Comparison of ENCODE assay signal across 18 mouse cellular contexts in the genomic region with DNA sequence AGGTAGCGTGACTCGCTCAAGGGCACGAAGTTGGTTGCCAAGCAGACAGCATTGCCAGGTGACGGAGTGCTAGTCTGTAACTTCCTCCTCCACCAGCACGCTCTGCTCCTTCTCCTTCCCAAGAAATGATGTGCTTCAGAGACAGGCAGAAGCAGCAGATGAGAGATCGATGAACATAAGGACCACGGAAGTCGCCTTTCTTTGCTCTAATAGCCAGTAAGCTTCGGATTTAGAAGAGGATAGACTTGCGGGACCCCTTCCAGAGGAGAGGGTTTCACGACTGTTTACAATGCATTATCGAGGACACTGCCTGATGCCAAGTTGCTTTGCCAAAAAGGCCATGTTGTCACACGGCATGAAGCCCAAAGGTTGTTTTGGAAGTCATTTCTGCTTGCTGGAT.
DNase-seq lines count a peak whose midpoint lies in the region; ATAC-seq and TF ChIP-seq lines count a peak whose summit lies in the region.
"Had no signal": no experiment of that assay in that cellular context is flagged by ENCODE, and none has a peak within 500 bp of the region (broad histone marks: within the 10 kb centered on the region; RNA-seq: fewer than 3 reads in every experiment).

No protein-coding gene starts in this region.

- no peaks in the 10 kb centered on the region; the same call in 1 of the 2 replicates for H3K4me1 ChIP-seq in midbrain, postnatal 0 days (ENCODE audit: insufficient read depth, low read length)
- H3K4me1 ChIP-seq in midbrain, embryonic 13.5 days (replicated peaks) = no peaks in the 10 kb centered on the region; the same call in 1 of the 2 replicates
- H3K4me1 ChIP-seq: forebrain, embryonic 10.5 days; midbrain, embryonic 12.5 days had no signal

- peak; percentile 79 for DNase-seq in heart, adult 11 months
- no peak for DNase-seq in heart, postnatal 10 days
- peak; percentile 51 for DNase-seq in midbrain, postnatal 0 days (ENCODE audit: low spot score)
- DNase-seq in cerebellum, postnatal 14 days = peak; percentile 82 to 90
- no peak for DNase-seq in kidney, adult 8-10 months
- DNase-seq: gastrocnemius, postnatal 25 days; kidney, adult 18-20 months; kidney, postnatal 14 days; lung, adult 18-20 months; lung, postnatal 36 days; retina, postnatal 1 day; right cerebral cortex, postnatal 4 days had no signal

- H3K27ac ChIP-seq in midbrain, postnatal 0 days (ENCODE audit: low read depth, low read length) = no peak overlapping the region
- H3K27ac ChIP-seq in midbrain, embryonic 13.5 days = no peak overlapping the region
- H3K27ac ChIP-seq: forebrain, embryonic 10.5 days; midbrain, embryonic 12.5 days had no signal

- no peak overlapping the region for H3K4me3 ChIP-seq in midbrain, postnatal 0 days (ENCODE audit: low read depth, low read length)
- no peak overlapping the region for H3K4me3 ChIP-seq in midbrain, embryonic 13.5 days (replicated peaks)
- H3K4me3 ChIP-seq: forebrain, embryonic 10.5 days; midbrain, embryonic 12.5 days had no signal

- H3K4me2 ChIP-seq in midbrain, postnatal 0 days (ENCODE audit: low read depth, low read length, poor library complexity, severe bottlenecking) = no peak overlapping the region
- no peak overlapping the region for H3K4me2 ChIP-seq in midbrain, embryonic 13.5 days (replicated peaks)
- H3K4me2 ChIP-seq: heart, embryonic 11.5 days; midbrain, embryonic 12.5 days had no signal

- no peaks in the 10 kb centered on the region for H3K36me3 ChIP-seq in midbrain, postnatal 0 days (ENCODE audit: insufficient read depth, low read length)
- H3K36me3 ChIP-seq in midbrain, embryonic 13.5 days = no peaks in the 10 kb centered on the region
- H3K36me3 ChIP-seq: forebrain, embryonic 10.5 days; midbrain, embryonic 12.5 days had no signal

- intact Hi-C loops in heart, postnatal 10 days (cut with DNase I) = no loop called here

- WGBS in midbrain, postnatal 0 days = 86% methylated on average over 13 of the region's 13 CpGs
- 91% methylated on average over 13 of the region's 13 CpGs for WGBS in midbrain, embryonic 13.5 days

- TF ChIP-seq CTCF in midbrain, postnatal 0 days (IDR thresholded peaks at IDR 0.05) = no peak

- H3K9ac ChIP-seq in midbrain, postnatal 0 days (replicated peaks; ENCODE audit: low read length, poor library complexity, severe bottlenecking) = no peak overlapping the region
- no peak overlapping the region for H3K9ac ChIP-seq in midbrain, embryonic 13.5 days (replicated peaks)
- H3K9ac ChIP-seq: midbrain, embryonic 12.5 days had no signal

- no peaks in the 10 kb centered on the region for H3K9me3 ChIP-seq in midbrain, postnatal 0 days (ENCODE audit: low read length)
- no peaks in the 10 kb centered on the region for H3K9me3 ChIP-seq in midbrain, embryonic 13.5 days
- H3K9me3 ChIP-seq: forebrain, embryonic 10.5 days; midbrain, embryonic 12.5 days had no signal

- H3K27me3 ChIP-seq in midbrain, postnatal 0 days (ENCODE audit: insufficient read depth, low read length) = no peaks in the 10 kb centered on the region
- H3K27me3 ChIP-seq in midbrain, embryonic 13.5 days = no peaks in the 10 kb centered on the region
- H3K27me3 ChIP-seq: midbrain, embryonic 12.5 days; Patski had no signal

- ATAC-seq in midbrain, postnatal 0 days (ENCODE audit: low FRiP score) = no peak
- ATAC-seq in midbrain, embryonic 13.5 days = no peak
- ATAC-seq in CD4-positive, CD25-positive, alpha-beta regulatory T cell, adult 4 months = no peak
- ATAC-seq: Patski had no signal

Comparison
In these comparisons a context has a peak if more than half of its experiments do, and no peak if none do; other contexts are left out.
1. DNase-seq: peak in heart, adult 11 months (single experiment), midbrain, postnatal 0 days (single experiment) and cerebellum, postnatal 14 days (2 of 2); none in heart, postnatal 10 days (0 of 2) and kidney, adult 8-10 months (0 of 2).